Mouse (Mus musculus) cerebellum, adult 2 months (tissue): ENCODE results near the gene Slc16a13.

Source experiments
- CTCF ChIP-seq: fragments of 200-500 bp; IDR thresholded peaks from 2 replicates; pipeline ENCODE4 v1.5.1; 2011; ENCODE audit warnings: low read depth, mild to moderate bottlenecking, control low read depth, low read length, moderate library complexity, borderline replicate concordance; ENCODE audit not compliant: insufficient read depth
- POLR2A ChIP-seq: fragments of 200-500 bp; IDR thresholded peaks from 2 replicates; pipeline ENCODE4 v1.6.1; 2011; ENCODE audit warnings: low read length, control low read depth, borderline replicate concordance; ENCODE audit not compliant: insufficient read depth

DNA sequence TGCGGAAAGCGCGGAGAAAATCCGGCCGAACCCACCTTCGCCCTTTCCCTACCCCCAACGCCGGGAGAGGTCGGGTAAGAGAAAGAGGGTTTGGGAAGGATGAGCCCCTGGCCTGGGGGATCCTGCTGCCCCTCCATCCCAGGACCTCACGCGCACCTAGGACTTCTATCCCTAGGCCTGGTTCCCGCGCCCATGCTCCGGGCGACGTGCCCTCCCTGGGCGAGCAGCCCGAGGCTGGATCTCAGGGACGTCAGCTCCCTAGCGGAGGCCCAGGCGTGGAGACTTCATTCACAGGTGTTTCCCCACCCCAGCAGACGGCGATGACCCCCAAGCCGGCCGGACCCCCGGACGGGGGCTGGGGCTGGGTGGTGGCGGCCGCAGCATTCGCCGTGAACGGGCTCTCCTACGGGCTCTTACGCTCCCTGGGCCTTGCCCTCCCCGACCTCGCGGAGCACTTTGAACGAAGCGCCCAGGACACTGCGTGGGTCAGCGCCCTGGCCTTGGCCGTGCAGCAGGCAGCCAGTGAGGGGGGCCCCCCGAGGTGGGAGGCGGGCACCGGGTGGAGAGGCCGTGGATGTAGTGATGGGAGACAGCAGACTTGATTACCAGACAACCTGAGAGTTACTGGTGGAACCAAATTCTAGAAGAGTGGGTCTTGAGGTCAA lies 6.5 kb downstream of the Slc16a13 start:
- TF ChIP-seq POLR2A (peak; percentile 17; the same call in 1 of the 2 replicates), CTCF (no peak)
